Mouse (Mus musculus): Measurements from ENCODE around the gene Nfia. TPM values are rescaled to one million over a fixed set of nuclear protein-coding genes. Genes with fewer than 3 reads are reported as not detected.

The Nfia gene
- total RNA-seq, 2 experiments from 2014 or later, result 57.0 to 57.8 TPM

- Histone ChIP-seq H3K27ac (no peak overlapping the region), H3K4me3 (no peak overlapping the region)
- no peak for TF ChIP-seq CTCF (IDR thresholded peaks at IDR 0.05)
- DNase-seq, result no peak
- intact Hi-C loops (cut with DNase I), result no loop called here
Observed at GRCm38 (mm10) chr4:98085060-98085459, 312.5 kb downstream of the Nfia start.

GRCm38 (mm10) chr4:98086976-98087375 lies 314.4 kb downstream of the Nfia start:
- H3K4me3 ChIP-seq, result no peak overlapping the region
- intact Hi-C loops (cut with DNase I), result no loop called here
- H3K27ac ChIP-seq, result peak overlapping the region; percentile 68
- DNase-seq, result no peak
- no peak for TF ChIP-seq CTCF (IDR thresholded peaks at IDR 0.05)

GRCm38 (mm10) chr4:98089985-98090384 lies 317.5 kb downstream of the Nfia start:
- TF ChIP-seq CTCF (IDR thresholded peaks at IDR 0.05), result no peak
- Histone ChIP-seq H3K4me3 (no peak overlapping the region), H3K27ac (peak overlapping the region; percentile 69)
- intact Hi-C loops (cut with DNase I), result no loop called here
- no peak for DNase-seq

- intact Hi-C loops (cut with DNase I), result no loop called here
- no peak for DNase-seq
- peak overlapping the region; percentile 69 for H3K27ac ChIP-seq
- no peak overlapping the region for H3K4me3 ChIP-seq
- TF ChIP-seq CTCF (IDR thresholded peaks at IDR 0.05), result no peak
Observed at GRCm38 (mm10) chr4:98090586-98090985, 318.1 kb downstream of the Nfia start.

GRCm38 (mm10) chr4:98091368-98091827 lies 318.9 kb downstream of the Nfia start:
- DNase-seq, result peak; percentile 65
- Histone ChIP-seq H3K4me3 (no peak overlapping the region; the same call in 1 of the 2 replicates), H3K27ac (peak overlapping the region; percentile 87)
- intact Hi-C loops (cut with DNase I), result no loop called here
- TF ChIP-seq CTCF (IDR thresholded peaks at IDR 0.05), result peak; percentile 6; the same call in 1 of the 2 replicates

GRCm38 (mm10) chr4:98091901-98092472 lies 319.5 kb downstream of the Nfia start:
- intact Hi-C loops (cut with DNase I), result no loop called here
- no peak for DNase-seq
- TF ChIP-seq CTCF (IDR thresholded peaks at IDR 0.05), result no peak
- peak overlapping the region; percentile 87 for H3K27ac ChIP-seq
- H3K4me3 ChIP-seq, result no peak overlapping the region; the same call in 1 of the 2 replicates

- intact Hi-C loops (cut with DNase I), result no loop called here
- Histone ChIP-seq H3K4me3 (no peak overlapping the region), H3K27ac (peak overlapping the region; percentile 87)
- no peak for TF ChIP-seq CTCF (IDR thresholded peaks at IDR 0.05)
- DNase-seq, result no peak
Observed at GRCm38 (mm10) chr4:98094112-98094805, 321.7 kb downstream of the Nfia start.

GRCm38 (mm10) chr4:98095060-98095459 lies 322.5 kb downstream of the Nfia start:
- TF ChIP-seq CTCF (IDR thresholded peaks at IDR 0.05), result no peak
- intact Hi-C loops (cut with DNase I), result no loop called here
- no peak for DNase-seq
- peak overlapping the region; percentile 87 for H3K27ac ChIP-seq
- no peak overlapping the region for H3K4me3 ChIP-seq

GRCm38 (mm10) chr4:98097013-98097566 lies 324.6 kb downstream of the Nfia start:
- H3K27ac ChIP-seq, result no peak overlapping the region
- TF ChIP-seq CTCF (IDR thresholded peaks at IDR 0.05), result no peak

GRCm38 (mm10) chr4:98098663-98099062 lies 326.1 kb downstream of the Nfia start:
- H3K27ac ChIP-seq, result no peak overlapping the region
- DNase-seq, result no peak

More at GRCm38 (mm10) chr4:98097013-98097566, 324.6 kb downstream of the Nfia start:
- intact Hi-C loops (cut with DNase I), result no loop called here
- no peak overlapping the region for H3K4me3 ChIP-seq
- DNase-seq, result no peak

DNA sequence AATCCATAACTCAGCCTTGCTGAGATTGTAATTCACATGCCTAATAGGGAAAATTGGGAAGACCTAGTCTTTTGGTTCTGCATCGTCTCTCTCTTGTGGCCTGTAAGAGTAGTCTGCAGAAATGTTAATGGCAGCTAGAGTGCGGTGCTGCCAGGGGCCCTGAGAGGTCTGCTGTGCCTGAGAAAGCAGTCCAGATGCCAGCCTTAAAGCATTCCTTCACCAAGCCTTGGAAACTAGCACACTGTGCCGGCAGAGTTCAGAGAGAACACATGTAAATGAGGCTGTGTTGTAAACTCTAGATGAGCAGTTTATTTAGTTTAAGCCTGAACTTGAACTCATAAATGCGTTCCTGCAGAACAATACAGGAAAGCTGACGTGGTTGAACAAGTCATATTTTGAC lies 326.9 kb downstream of the Nfia start:
- Histone ChIP-seq H3K4me3 (no peak overlapping the region), H3K27ac (no peak overlapping the region)
- intact Hi-C loops (cut with DNase I), result no loop called here
- no peak for DNase-seq
- TF ChIP-seq CTCF (IDR thresholded peaks at IDR 0.05), result no peak

More at GRCm38 (mm10) chr4:98098663-98099062, 326.1 kb downstream of the Nfia start:
- no peak overlapping the region for H3K4me3 ChIP-seq
- intact Hi-C loops (cut with DNase I), result no loop called here
- TF ChIP-seq CTCF (IDR thresholded peaks at IDR 0.05), result no peak

DNA sequence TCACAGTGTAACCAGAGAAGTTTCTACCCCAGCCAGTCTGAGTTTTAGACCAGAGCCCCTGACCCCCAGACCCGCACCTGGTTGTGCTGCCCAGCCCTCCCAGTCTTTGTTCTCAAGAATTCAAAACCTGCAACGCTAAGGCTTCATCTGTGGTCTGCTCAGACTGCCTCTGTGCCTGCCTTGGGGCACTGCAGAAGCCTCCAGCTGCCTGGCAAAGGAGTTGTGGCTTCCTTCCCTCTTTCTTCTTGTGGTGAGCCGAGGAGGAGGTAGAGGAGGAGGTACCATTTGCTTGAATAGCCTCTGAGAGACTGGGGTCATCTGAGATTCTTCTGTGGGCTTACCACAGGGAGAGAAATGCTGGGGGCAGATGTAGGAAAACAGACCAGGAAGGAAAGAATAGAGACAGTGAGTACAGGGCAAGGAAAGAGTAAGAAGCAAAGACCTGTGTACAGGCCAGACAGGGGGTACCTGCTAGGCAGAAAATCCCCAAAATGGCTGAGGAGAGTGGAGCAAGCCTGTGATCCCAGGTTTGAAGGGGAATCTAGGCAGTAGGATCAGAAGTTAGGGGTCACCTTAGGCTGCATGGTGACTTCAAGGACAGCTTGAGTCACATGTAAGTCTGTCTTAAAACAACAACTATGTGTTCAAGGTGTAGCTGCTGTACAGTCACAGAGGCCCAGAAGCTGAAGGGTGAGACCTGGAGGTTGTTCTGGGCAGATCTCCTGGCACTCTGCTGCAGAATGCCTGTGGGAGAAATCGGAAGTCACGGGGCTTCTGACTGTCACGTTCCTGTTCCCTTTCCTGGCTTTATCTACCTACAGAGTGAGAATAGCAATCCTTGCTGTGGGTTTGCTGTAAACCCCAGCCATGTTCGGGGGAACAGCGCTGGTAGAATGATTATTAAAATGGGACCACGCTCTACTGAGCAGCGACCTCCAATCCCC lies 328.9 kb downstream of the Nfia start:
- intact Hi-C loops (cut with DNase I), result loop anchor here (10.0 kb wide), 1 partner anchor 177 kb away; no protein-coding TSS in a partner anchor

More for the DNA sequence above, 328.9 kb downstream of the Nfia start:
- Histone ChIP-seq H3K27ac (peak overlapping the region; percentile 85), H3K4me3 (no peak overlapping the region)
- no peak for DNase-seq
- TF ChIP-seq CTCF (IDR thresholded peaks at IDR 0.05), result no peak
